Mouse (Mus musculus) left cerebral cortex, postnatal 4 days (tissue): ENCODE results near the gene App. TPM values are rescaled to one million over a fixed set of nuclear protein-coding genes. Genes with fewer than 3 reads are reported as not detected.
A peak's percentile ranks its signal among the peaks of the same experiment; 100 is the strongest.

Experiments
- DNase-seq: peaks from one replicate; pipeline ENCODE4 v3.0.0-alpha.2; 2022
- intact Hi-C: fragments of 180-260 bp; cut with DNase I; formaldehyde crosslinking; loops from one replicate; pipeline ENCODE4 v1.15.1; 2025
- total RNA-seq, 2 experiments: library from RNA; stranded (reverse); gene quantifications; 2 replicates each; pipeline ENCODE4 v1.2.3; 2021

Gene App
- total RNA-seq, 2 experiments from 2014 or later, result 652 to 726 TPM

DNA sequence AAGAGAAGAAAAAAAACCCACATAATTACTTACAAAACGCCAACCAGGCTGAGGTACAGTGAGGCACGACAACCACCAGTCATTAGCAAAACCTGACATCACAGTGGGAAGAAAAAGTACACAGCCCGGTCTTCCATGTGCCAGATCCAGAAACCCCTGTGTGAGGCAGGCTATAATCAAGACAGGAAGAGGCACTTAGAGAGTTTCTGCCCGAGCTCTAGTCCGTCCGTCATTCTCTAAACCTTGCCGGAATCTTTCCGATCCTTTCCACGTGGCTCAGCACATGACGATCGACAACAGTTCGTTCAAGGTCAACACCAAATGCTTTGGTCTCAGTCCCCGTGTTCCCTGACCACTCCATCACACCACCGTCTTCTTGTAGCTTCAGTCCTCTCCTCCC is 82.6 kb downstream of the App start:
- intact Hi-C loops, result loop anchor here (2.0 kb wide), 1 partner anchor 82 kb away; the partner anchor contains the start of gene App
- no peak for DNase-seq

DNA sequence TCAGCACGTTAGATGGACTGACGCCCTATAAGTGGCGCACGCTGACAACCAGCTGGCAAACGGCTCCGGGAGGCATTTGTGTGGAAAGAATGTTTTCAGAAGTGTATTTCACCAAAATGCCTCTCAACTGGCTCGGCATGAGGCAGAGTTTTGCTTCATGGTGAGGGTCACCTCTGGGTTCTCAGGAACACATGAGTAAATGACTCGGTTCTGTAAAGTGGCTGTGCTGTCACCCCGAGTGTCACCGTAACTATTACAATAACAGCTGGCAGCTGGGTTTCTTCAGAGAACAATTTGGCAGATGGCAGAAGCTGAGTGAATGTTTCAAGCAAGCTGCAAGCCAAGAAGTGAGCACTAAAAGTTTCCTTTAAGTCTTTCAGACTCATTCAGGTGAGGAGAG is 85.4 kb downstream of the App start:
- intact Hi-C loops, result no loop called here
- no peak for DNase-seq

DNA sequence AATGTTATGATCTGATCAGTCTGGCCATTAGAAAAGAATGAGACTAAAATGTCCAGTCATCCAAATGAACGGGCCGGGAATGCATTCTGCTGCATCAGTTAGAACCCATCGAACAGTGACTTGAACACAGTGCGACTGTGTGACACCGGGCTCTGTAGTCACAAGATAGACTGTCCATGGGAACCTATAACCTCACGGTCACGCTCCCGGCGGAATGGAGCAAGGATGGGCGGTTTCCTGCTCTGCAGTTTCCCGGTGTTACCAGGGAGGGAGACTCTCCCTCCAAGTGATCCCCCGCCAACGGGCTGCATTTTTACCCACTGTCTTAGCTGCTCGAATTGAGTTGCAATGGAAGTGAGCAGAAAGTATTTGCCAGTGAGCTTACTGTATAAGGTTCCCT is 87.3 kb downstream of the App start:
- DNase-seq, result no peak
- intact Hi-C loops, result no loop called here

DNA sequence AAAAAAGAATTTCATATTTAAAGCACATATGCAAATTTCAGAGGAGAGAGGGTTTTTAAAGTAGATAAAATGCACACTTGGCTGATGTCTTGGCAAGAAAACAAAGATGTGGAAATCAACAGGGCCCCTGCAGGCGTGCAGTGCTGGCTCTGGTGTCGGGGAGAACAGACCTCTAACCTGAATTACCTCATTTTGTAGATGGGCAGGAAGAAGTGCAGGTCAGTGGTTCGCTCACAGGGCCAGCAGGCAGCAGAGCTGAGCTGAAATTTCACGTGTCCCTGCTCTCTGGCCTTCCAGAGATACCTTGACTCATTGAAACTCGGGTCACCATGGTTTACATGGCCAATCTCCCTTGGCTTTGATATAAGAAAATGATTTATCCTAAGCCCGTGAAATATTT is 87.7 kb downstream of the App start:
- no peak for DNase-seq
- intact Hi-C loops, result no loop called here

DNA sequence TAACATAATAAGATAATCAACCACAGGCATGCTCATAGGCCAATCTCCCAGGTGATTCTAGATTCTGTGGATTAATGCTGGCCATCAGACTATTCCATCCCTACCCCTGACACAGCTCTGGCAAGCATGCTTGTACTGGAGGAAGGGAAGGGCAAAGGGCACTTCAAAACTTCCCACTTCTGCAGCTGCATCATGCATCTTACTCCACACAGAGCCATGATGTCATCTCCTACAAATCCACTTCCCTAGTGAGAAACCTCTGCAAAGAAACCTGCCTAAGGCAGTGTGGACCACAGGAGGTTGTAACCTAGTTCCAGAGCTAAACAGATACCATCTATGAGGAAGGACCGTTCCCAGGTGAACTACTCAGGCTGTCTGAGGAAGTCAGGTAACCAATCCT is 89.4 kb downstream of the App start:
- intact Hi-C loops, result no loop called here
- DNase-seq, result no peak

DNA sequence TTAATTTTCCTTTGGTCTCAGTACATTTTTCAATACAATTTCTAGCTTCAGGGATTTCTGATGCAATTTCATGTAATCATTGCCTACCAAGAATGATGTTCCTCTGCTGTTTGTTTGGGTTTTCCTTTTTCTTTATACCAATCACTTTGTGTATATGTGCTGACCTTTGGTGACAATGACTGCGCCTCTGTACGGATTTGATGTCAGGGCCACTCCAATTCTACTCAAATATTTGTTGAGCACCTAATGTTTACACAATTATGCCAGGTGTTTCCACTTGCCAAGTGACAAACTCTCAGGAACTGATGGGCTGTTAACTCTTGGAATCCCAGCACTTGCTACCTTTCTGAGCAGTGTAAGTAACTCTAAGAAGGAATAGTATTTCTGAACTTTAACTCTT is 98.2 kb downstream of the App start:
- intact Hi-C loops, result no loop called here
- DNase-seq, result no peak

DNA sequence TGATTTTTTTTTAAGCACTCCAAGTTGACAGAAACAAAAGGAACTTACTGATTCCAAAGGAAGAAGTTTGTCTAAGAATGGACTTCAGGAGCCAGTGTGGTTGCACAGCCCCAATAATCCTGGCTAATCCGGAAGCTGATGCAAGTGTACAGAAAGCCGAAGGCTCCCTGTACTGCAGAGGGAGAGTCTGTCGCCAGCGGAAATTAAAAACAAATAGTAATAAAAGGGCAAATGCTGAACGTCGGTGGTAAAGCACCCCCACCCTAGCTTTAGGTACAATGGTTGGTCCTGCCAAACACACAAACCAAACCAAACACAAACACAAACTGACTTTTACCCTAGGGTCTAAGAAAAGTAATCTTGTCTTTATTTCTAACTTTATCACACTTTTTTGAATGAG is 98.7 kb downstream of the App start:
- intact Hi-C loops, result no loop called here
- DNase-seq, result no peak

DNA sequence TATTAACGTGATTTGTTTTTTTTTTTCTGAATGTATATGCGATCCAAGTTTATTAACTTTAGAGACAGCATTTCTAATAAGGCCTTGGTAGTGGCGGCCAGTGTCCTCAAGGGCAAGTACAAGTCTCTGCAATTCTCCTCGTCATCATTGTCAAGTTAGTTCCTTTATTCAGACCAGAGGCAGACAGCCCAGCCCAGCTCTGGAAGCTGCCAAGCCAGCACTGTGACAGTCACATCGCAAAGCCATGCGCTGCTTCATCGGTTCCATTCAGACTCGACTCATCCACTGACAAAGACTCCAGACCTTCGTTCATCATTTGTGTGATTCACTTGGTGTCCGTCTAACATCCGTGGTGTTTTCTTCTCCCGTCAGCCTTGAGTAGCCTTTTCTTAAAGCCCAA is 100.9 kb downstream of the App start:
- intact Hi-C loops, result no loop called here
- DNase-seq, result peak; percentile 31

DNA sequence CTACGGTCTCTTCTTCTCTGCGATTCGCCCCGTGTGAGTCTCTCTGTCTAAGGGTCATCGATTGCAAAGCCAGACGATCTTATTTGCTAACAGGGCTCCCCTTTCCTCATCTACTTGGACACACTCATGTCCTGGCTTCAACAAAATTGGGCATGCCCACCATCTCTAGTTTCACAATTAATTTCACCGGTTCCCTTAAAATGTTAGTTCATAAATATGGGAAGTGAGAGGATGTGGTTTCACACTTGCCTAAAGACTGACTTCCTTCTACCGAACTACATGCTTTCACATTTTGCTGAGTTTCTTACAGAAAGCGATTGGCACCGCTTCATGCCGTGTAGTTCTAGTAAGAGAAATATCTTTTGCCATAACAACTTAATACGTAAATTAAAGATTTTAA is 101.8 kb downstream of the App start:
- DNase-seq, result no peak
- intact Hi-C loops, result no loop called here

DNA sequence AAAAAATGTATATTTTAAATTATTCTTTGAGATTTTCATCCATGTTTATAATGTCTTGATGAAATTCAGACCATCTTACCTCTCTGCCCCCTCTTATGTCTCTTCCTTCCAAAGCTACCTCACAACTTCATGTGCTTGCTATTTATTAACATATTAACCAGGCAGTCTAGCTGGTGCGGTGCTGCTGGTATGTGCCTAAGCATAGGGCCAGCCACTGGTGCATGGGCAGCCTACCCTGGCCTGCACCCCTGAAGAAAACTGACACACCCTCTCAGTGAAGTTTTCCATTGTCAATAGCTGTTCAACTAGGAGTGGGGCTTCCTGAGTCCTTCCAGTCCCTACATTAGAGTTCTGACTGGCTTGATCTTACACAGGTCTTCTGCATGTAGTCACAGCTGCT is 102.3 kb downstream of the App start:
- intact Hi-C loops, result no loop called here
- DNase-seq, result no peak

DNA sequence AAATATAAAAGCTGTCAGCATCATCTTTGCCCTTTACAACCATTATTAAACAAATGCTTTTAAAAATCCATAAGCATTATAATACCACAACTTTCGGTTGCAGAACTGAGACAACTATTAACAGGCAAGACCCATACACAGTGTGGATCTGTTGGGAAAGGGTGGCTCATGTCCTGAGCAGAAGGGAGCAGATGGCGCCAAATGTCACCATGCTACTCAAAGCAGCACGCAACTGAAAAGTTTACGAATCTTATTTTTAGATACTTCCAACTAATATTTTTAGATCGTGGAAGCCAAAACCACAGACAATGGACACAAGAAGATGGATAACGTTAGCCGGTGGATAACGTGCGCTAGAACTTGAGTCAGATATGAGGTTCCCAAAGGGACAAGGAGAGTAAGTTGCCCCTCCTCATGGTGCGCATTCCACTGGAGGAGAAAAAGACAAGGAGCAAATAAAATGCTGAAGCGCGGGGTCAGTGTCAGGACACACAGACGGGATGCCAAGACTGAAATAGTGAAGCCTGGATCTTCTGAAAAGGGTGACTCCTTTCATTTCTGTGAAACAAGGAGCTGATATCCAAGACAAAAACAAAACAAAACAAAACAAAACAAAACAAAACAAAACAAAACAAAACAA is 106.2 kb downstream of the App start:
- intact Hi-C loops, result no loop called here
- no peak for DNase-seq

DNA sequence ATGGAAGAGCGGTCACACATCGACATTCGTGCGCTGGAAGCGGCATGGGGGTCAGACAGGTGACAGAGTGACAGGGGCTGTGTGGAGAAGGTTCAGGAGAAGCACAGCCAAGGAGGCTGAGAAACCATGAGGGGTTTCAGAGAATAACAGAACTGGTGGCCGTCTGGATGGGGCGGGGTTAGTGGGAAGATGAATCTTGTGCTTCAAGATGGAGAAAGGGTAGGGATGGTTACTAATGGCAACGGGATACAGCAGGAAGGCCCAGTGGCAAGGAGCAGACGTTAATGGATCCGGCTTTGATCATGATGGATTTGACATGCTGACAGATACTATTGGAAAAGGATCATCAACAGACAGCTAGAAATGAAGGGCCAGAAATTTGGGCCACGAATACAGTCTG is 107.3 kb downstream of the App start:
- DNase-seq, result no peak
- intact Hi-C loops, result no loop called here

DNA sequence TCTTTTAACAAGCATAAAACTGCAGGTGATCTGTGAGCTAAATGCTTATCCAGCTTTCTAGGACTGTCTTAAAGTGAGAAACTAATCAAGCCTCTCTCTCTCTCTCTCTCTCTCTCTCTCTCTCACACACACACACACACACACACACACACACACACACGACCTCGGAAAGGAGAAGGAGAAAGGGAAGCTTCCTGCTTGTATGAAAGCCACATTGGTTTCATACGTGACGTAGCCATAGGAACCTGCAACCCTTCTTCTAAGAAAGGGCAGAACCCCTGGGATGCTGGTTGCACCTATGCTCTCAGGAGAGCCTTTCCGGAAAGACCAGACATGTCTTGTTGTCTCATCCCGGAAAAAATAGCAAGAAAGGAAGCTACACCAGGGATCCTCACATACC is 108.8 kb downstream of the App start:
- intact Hi-C loops, result no loop called here
- DNase-seq, result no peak

DNA sequence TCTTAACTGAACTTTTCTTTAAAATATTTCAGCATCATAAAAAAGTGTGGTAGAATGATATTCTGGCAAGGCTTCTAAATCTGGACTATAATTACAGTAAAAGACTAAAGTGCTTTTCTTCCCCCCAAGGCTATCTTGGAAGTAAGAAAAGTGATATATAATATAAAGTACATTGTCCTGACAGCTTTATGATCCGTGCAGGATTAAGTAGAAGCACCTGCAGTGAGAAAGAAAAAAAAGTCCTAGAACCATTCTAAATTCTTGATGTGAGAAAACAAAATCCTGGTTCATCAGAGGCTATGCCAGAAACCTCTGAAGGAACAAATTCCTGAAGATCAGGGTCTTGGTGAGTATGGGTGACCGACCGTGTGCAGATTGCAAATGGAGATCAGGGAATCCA is 110.8 kb downstream of the App start:
- DNase-seq, result no peak
- intact Hi-C loops, result no loop called here

DNA sequence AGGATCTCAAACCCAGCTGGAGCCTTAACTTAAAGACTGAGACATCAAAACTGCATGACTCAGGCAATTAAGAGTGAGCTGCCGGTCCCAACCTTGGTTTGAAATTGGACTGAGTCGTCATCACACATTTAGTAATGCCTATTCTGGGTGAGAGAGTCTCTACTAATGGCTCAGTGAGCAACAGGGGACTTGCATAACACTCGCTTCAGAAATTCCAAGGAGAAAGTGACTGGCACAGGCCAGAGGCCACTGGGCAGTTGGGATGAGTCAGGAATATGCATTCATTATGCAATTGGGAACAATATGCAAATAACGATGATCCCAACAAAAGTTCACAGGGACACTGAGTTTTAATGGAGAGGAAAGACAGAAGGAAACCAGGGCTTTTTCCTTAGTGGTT is 111.8 kb downstream of the App start:
- DNase-seq, result no peak
- intact Hi-C loops, result no loop called here

DNA sequence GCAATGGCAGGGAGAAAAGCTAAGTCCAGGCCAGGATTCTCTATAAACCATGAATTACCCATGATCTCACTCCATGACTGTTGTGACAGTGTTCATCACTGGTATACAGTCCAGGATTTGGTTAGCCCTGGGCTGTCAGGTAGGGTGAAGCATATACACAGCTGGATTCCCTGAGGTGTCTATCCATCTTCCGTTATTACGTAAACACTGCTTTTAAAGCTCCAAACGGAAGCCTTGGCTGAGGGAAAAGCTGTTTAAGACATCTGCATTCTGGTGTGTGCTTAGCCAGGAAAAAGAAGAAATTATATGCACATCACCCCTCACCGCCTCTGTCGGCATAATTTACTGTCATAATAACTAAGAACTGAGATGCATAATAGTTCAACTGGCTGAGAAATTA is 115.4 kb downstream of the App start:
- no peak for DNase-seq
- intact Hi-C loops, result no loop called here

DNA sequence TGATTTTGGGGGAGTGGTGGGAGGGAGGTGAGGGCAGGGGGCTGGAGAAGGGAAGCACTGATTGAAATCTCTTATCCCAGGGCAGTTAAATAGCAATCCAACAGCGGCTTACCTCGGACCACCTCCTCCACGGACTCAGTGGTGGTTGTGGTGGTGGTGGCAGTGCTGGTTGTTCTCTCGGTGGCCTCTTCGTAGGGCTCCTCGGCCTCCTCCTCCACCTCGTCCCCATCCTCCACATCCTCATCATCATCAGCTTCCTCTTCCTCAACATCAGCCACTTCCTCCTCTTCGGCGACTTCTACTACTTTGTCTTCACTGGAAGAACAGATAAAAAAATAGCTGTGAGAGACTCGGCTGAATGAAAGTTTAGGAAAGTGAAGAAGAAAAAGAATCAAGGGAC is 117.4 kb downstream of the App start:
- no peak for DNase-seq
- intact Hi-C loops, result no loop called here

DNA sequence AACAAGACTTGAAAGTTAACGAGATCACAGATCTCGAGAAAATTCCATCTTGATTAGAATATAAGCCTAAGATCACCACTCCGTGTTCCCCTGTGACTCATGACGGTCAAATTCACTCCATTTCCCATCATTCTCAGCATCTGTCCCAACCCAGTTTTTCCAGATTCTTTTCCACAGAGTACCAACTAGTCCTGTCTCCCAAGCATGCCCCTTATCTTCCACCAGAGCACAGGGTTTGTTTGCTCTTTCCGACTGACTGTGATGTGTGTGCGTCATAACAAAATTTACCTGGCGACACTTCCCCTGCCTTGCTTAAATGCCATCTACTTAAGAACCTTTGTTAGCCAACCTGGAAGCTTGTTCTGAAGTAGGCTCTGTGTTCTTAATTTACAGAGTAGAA is 119.6 kb downstream of the App start:
- DNase-seq, result no peak
- intact Hi-C loops, result no loop called here

DNA sequence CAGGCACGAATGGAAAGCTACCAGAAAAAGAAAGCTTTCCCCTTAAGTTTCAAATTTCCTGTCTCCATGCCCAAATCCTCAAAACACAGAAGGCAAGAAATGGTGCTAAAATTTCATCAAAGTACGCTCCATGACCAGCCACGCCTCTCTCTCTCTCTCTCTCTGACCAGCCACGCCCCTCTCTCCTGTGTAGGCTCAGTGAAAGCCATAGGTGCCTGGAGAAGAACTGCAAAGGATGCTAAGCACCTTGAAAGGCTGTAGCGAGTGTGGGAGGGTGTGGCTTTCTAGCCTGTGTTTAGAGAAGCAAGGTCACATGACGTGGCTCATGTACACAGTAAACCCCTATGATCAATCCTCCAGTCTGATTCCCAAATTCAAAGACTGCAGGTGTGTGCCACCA is 126.3 kb downstream of the App start:
- intact Hi-C loops, result no loop called here
- DNase-seq, result no peak

DNA sequence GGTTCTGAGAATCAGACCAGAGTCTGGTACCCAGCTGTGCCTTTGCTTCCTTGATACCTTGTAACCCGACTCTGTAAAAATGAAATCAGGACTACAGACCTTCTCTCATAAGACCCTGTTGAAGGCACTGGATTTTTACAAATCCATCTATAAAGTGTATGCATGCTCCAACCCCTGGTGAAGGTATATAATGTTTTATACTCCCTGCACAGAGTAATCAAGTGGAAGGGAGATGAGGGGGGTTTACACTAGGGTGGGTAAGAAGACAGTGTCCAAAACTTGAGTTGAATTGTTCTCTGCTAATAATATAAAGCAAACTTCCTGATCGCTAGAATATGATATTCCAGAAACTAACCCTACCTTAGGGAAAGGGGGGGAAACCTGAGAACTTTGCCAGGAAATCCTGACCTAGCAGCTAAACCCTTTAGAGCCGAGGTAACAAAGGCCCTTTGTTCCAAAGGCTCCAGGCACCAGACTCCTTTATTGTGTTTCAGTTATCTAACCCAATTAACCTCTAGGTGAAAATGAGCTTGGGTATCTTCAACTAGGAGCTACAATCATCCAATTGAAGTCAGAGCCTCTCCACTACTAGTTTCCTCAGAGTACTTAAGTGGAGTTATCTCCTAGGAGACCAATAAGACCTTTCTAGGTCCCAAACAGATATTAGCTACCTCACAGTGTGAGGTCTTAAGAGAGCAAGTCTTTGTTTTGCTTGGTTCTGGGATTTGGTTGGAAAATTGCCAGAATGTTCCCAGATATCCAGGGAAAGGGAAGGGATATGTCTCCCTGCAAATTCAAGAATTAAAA is 132.2 kb downstream of the App start:
- DNase-seq, result no peak
- intact Hi-C loops, result no loop called here

DNA sequence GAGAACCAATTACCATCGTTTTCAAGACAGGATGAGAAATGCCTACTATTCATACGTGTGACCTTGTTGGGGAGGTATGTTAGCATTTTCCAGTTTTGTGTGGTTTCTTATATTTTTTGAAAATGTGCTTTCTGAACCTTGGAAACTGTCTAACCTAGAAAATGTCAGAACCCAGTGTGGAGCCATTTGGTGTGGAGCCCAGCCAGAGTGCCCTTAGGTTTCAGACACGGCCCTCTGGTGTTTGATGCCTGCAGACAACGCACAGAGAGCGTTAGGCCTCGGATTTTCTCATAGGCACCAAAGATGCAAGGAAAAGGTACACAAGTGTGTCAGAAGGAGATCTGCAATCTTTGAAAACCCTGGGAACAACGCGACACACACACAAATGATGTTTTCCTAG is 134.8 kb downstream of the App start:
- DNase-seq, result no peak
- intact Hi-C loops, result no loop called here

DNA sequence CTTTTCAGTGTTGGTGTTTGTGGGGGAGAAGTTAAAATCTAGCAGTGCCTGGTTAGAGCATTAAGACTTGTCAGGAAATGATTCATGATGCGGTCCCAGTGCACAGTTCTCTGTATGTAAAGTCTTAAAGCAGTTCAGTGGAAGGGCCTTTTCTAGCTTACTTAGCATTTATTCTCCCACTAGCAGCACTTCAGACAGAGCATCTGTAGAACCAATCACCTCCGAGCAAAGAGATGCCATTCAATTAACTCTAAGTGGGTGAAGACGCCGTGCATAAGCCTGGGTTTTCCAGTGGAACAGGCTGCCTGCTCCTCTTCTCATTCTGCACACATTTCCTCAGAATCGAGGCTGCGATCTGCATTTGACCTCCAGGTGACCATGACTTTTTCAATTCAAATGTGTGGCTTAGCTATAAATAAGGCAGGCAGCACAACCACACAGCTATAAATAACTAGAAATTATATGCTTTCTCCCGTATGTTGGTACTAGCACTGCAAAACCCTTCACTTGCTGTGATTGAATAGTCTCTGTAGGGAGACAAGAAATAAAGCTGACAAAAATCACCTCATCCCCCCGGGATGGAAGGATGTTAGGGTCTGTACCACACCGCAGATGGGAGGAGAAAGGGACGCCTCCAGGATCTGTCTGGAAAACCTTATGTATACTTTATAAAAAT is 135.5 kb downstream of the App start:
- intact Hi-C loops, result no loop called here
- DNase-seq, result no peak
